Mouse (Mus musculus) thymus, adult 2 months (tissue): Measurements from ENCODE around the gene Smarcad1. TPM values are rescaled to one million over a fixed set of nuclear protein-coding genes. Genes with fewer than 3 reads are reported as not detected.
A peak's percentile ranks its signal among the peaks of the same experiment; 100 is the strongest.

Experiments used
- DNase-seq: peaks from one replicate; pipeline ENCODE4 v3.0.0; 2021
- H3K27ac ChIP-seq: fragments of 200-500 bp; 2 replicates; pipeline ENCODE4 v1.5.1; 2012; ENCODE audit warnings: low read length, control low read depth; ENCODE audit not compliant: control insufficient read depth, insufficient read depth
- H3K27me3 ChIP-seq: fragments of 200-500 bp; 2 replicates; pipeline ENCODE4 v1.6.1; 2012; ENCODE audit warnings: mild to moderate bottlenecking, low read length, moderate library complexity, mixed read lengths; ENCODE audit not compliant: control insufficient read depth, insufficient read depth
- H3K36me3 ChIP-seq: fragments of 200-500 bp; 2 replicates; pipeline ENCODE4 v1.6.1; 2012; ENCODE audit warnings: mild to moderate bottlenecking, low read length, moderate library complexity; ENCODE audit not compliant: control insufficient read depth, insufficient read depth
- H3K4me1 ChIP-seq: fragments of 200-500 bp; replicated peaks from 2 replicates; pipeline ENCODE4 v1.6.1; 2012; ENCODE audit warnings: low read length; ENCODE audit not compliant: control insufficient read depth, insufficient read depth
- H3K4me3 ChIP-seq: fragments of 200-500 bp; 2 replicates; pipeline ENCODE4 v1.5.1; 2012; ENCODE audit warnings: mild to moderate bottlenecking, low read length, control low read depth, moderate library complexity; ENCODE audit not compliant: control insufficient read depth, insufficient read depth
- CTCF ChIP-seq: fragments of 200-500 bp; IDR thresholded peaks from 2 replicates; pipeline ENCODE4 v1.5.1; 2012; ENCODE audit warnings: mild to moderate bottlenecking, control low read depth, low read length, moderate library complexity, borderline replicate concordance; ENCODE audit not compliant: control insufficient read depth, poor library complexity, insufficient read depth; ENCODE audit errors: extremely low read depth
- POLR2A ChIP-seq: fragments of 200-500 bp; IDR thresholded peaks from 2 replicates; pipeline ENCODE4 v1.6.1; 2012; ENCODE audit warnings: mild to moderate bottlenecking, low read length, control low read depth, moderate library complexity; ENCODE audit not compliant: control insufficient read depth, poor library complexity, insufficient read depth; ENCODE audit errors: extremely low read depth
- WGBS: fragments of 180-500 bp; shearing (Covaris S2); methylation state at CpG from one replicate; pipeline ENCODE4 v1.1.7; 2018; 5-methylcytosine and 5-hydroxymethylcytosine counted together
- polyA plus RNA-seq: library from polyadenylated mRNA; depleted of rRNA; stranded (reverse); fragments of >200 nt; gene quantifications from 2 replicates; pipeline ENCODE4 v1.2.3, GENCODE M21; 2012

The Smarcad1 gene
- polyA plus RNA-seq, 1 experiment = 33.3 TPM

GRCm38 (mm10) chr6:65079139-65079538, 36.8 kb downstream of the Smarcad1 start:
- Histone ChIP-seq H3K27ac (no peak overlapping the region), H3K36me3 (peaks cover 30% of the 10 kb centered on the region), H3K4me3 (no peak overlapping the region), H3K4me1 (no peaks in the 10 kb centered on the region), H3K27me3 (no peaks in the 10 kb centered on the region)
- WGBS = 91% methylated on average over 1 of the region's 1 CpGs
- DNase-seq = peak; percentile 16
- TF ChIP-seq CTCF (no peak), POLR2A (no peak)

DNA sequence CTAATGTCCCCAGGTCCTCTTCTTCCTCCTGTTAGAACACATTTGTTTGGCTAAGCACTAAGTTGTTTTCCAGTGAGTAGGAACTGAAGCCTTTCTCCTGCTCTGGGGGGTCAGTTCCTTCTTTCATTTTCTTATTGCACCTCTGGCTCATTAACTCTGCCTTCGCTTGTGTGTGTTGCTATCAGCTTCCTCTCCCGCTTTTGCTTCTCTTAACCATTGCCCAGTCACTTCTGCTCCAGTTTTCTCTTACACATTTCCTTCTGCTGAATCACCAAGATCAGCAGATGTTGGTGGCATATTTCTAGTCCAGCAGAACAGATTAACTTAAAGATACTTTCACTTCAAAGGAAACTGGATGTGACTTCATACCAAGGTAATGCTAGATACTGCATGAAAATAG, 72.5 kb downstream of the Smarcad1 start:
- Histone ChIP-seq H3K4me3 (no peak overlapping the region), H3K27ac (no peak overlapping the region), H3K27me3 (no peaks in the 10 kb centered on the region), H3K36me3 (peaks cover 22% of the 10 kb centered on the region), H3K4me1 (no peaks in the 10 kb centered on the region)
- TF ChIP-seq CTCF = no peak
- no peak for TF ChIP-seq POLR2A
- DNase-seq = no peak
- 96% methylated on average over 2 of the region's 2 CpGs for WGBS

GRCm38 (mm10) chr6:65117540-65117939, 75.2 kb downstream of the Smarcad1 start:
- Histone ChIP-seq H3K27ac (no peak overlapping the region), H3K27me3 (no peaks in the 10 kb centered on the region), H3K36me3 (peaks cover 13% of the 10 kb centered on the region), H3K4me1 (no peaks in the 10 kb centered on the region), H3K4me3 (no peak overlapping the region)
- no peak for TF ChIP-seq POLR2A
- no peak for TF ChIP-seq CTCF
- no peak for DNase-seq
- WGBS = 100% methylated on average over 1 of the region's 1 CpGs

DNA sequence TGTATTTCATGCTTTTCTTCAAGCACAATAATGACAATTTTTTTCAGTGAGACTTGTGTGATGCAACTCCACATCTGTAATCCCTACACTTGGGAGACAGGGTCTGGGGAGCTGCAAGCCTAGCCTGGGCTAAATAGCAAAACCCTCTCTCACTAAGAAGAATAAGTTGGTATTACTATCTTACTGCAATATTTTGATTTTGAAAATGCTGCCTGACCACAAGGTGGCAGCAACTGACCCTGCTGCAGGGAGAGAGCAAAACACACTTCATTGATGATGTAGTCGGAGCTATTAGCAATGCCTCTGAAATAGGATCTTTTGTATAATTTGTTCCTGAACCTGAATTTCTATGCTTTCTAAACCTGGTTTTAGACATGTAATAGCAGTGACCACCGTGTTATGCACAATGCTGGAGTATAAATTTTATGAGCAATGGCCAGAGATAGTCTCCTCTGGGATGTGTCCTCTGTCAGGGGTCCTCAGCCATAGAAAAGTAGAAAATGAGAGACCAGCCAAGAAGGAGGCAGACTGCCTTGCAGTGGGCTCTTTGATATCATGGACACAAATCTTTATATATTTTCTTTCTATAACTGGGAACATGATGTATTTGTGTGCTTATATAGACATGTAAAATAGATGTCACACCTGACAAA, 83.8 kb downstream of the Smarcad1 start:
- Histone ChIP-seq H3K36me3 (no peaks in the 10 kb centered on the region), H3K27me3 (no peaks in the 10 kb centered on the region), H3K4me3 (no peak overlapping the region), H3K4me1 (no peaks in the 10 kb centered on the region), H3K27ac (no peak overlapping the region)
- peak; percentile 43 for DNase-seq
- 26% methylated on average over 2 of the region's 2 CpGs for WGBS
- no peak for TF ChIP-seq POLR2A
- no peak for TF ChIP-seq CTCF

DNA sequence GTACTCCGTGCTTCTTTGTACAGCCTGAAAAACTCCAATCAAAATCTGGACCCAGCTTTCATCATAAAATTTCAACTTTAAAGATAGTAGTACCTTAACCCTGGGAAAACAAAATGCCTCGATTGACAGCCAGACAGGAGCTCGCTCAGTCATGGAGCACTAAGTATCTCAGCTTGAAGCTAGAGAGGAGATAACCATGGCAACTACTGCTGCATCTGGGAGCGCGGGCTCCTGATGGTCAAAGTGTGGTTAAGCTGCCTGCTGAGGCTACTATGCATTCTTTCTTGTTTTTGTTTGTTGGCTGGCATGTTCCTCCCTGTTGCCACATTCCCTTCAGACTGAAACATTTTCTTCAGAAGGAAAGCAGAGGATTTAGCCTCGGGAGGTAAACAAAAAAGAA, 90.0 kb downstream of the Smarcad1 start:
- H3K27me3 ChIP-seq = no peaks in the 10 kb centered on the region
- no peak overlapping the region for H3K4me3 ChIP-seq
- WGBS = 90% methylated on average over 6 of the region's 6 CpGs
- H3K27ac ChIP-seq = no peak overlapping the region
- DNase-seq = no peak
- H3K4me1 ChIP-seq = no peaks in the 10 kb centered on the region
- no peaks in the 10 kb centered on the region for H3K36me3 ChIP-seq
- no peak for TF ChIP-seq POLR2A
- TF ChIP-seq CTCF = no peak

GRCm38 (mm10) chr6:65137802-65138201, 95.4 kb downstream of the Smarcad1 start:
- Histone ChIP-seq H3K4me3 (no peak overlapping the region), H3K4me1 (peaks cover 7% of the 10 kb centered on the region; the same call in 1 of the 2 replicates), H3K27ac (no peak overlapping the region), H3K36me3 (no peaks in the 10 kb centered on the region), H3K27me3 (no peaks in the 10 kb centered on the region)
- WGBS = 77% methylated on average over 2 of the region's 2 CpGs
- no peak for DNase-seq
- TF ChIP-seq POLR2A (no peak), CTCF (no peak)
